Mouse (Mus musculus) liver, embryonic 13.5 days (tissue): ENCODE data around the gene Spint2. TPM values are rescaled to one million over a fixed set of nuclear protein-coding genes. Genes with fewer than 3 reads are reported as not detected.
A peak's percentile ranks its signal among the peaks of the same experiment; 100 is the strongest.

Source experiments
- ATAC-seq: fragments of 200-750 bp; cut with Nextera tagmentation; 2 replicates; pipeline ENCODE4 v1.8.0; 2017; ENCODE audit warnings: low read depth, mild to moderate bottlenecking, moderate number of reproducible peaks, moderate library complexity
- DNase-seq: peaks from one replicate; pipeline ENCODE4 v3.0.0; 2022
- H3K27ac ChIP-seq: fragments of 300-500 bp; sonication (generic); 2 replicates; pipeline ENCODE4 v1.5.1; 2015; ENCODE audit warnings: moderate library complexity, mild to moderate bottlenecking, inconsistent platforms
- H3K27me3 ChIP-seq: fragments of 300-500 bp; sonication (generic); 2 replicates; pipeline ENCODE4 v1.6.1; 2015; ENCODE audit warnings: mild to moderate bottlenecking, inconsistent platforms
- H3K36me3 ChIP-seq: fragments of 300-500 bp; sonication (generic); 2 replicates; pipeline ENCODE4 v1.6.1; 2015; ENCODE audit warnings: mild to moderate bottlenecking, inconsistent platforms
- H3K4me1 ChIP-seq: fragments of 300-500 bp; sonication (generic); replicated peaks from 2 replicates; pipeline ENCODE4 v1.6.1; 2015; ENCODE audit warnings: inconsistent platforms
- H3K4me2 ChIP-seq: fragments of 300-500 bp; sonication (generic); 2 replicates; pipeline ENCODE4 v1.6.1; 2015; ENCODE audit warnings: inconsistent platforms, mild to moderate bottlenecking, moderate library complexity
- H3K4me3 ChIP-seq: fragments of 300-500 bp; sonication (generic); replicated peaks from 2 replicates; pipeline ENCODE4 v1.5.1; 2015; ENCODE audit warnings: mild to moderate bottlenecking, inconsistent platforms
- H3K9ac ChIP-seq: fragments of 300-500 bp; sonication (generic); 2 replicates; pipeline ENCODE4 v1.6.1; 2015; ENCODE audit warnings: mild to moderate bottlenecking, inconsistent platforms
- H3K9me3 ChIP-seq: fragments of 300-500 bp; sonication (generic); replicated peaks from 2 replicates; pipeline ENCODE4 v1.6.1; 2016; ENCODE audit warnings: inconsistent platforms
- WGBS: fragments of 180-500 bp; shearing (Covaris S2); methylation state at CpG from one replicate; pipeline ENCODE4 v1.1.7; 2015; ENCODE audit not compliant: insufficient replicate concordance; 5-methylcytosine and 5-hydroxymethylcytosine counted together
- polyA plus RNA-seq: library from polyadenylated mRNA; unstranded; fragments of >200 nt; fragmentation: Nextera tagmentation; extraction: Ambion mirVana; gene quantifications from 2 replicates; pipeline ENCODE4 v1.2.1, GENCODE M21; 2015

Gene Spint2
- polyA plus RNA-seq, 1 experiment from 2014 or later = 24.9 TPM

DNA sequence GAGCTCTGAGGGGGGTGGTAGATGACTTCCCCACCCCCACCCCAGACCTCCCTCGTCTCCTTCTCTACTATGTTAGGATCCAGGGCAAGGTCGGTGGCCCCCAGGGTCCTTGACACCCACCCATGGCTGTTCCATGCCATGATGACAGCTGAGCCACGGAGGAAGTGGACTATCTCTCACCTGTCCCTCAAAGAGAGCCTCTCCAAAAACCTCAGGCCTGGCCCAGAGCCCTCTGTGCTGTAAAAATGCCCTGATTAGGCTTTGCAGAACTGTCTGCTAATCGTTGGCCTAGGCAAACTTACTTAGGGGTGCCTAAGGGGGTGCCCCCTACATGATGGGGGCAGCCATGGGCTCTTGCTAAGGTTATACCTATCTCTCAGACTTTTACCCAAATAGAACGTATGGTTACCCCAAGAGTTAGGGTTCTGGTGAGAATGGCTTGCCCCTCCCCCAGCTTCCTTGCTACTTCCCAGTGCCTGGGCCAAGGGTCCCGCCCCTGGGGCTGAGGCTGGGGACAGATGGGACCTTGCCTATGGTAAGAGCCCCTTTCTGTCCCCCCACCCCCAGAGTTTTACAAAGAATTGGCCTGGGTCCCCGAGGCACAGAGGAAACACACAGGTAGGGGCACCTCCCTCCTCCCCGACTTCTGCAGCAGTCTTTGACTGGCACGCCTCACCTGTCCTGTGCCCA, 32.0 kb upstream of the Spint2 start:
- Histone ChIP-seq H3K9me3 (no peaks in the 10 kb centered on the region), H3K36me3 (no peaks in the 10 kb centered on the region), H3K4me3 (no peak overlapping the region), H3K27ac (no peak overlapping the region), H3K27me3 (peaks cover 20% of the 10 kb centered on the region), H3K4me1 (peaks cover 62% of the 10 kb centered on the region), H3K9ac (no peak overlapping the region), H3K4me2 (no peak overlapping the region)
- ATAC-seq (no peak), DNase-seq (no peak)
- WGBS = 37% methylated on average over 9 of the region's 9 CpGs

GRCm38 (mm10) chr7:29313051-29313450, 31.3 kb upstream of the Spint2 start:
- H3K4me3 ChIP-seq = no peak overlapping the region
- no peak for DNase-seq
- H3K27me3 ChIP-seq = peaks cover 26% of the 10 kb centered on the region
- H3K27ac ChIP-seq = no peak overlapping the region
- 27% methylated on average over 9 of the region's 9 CpGs for WGBS
- no peak overlapping the region for H3K4me2 ChIP-seq
- H3K9ac ChIP-seq = no peak overlapping the region
- no peaks in the 10 kb centered on the region for H3K9me3 ChIP-seq
- ATAC-seq = no peak
- H3K36me3 ChIP-seq = no peaks in the 10 kb centered on the region
- peaks cover 62% of the 10 kb centered on the region for H3K4me1 ChIP-seq

GRCm38 (mm10) chr7:29309749-29310148, 28.0 kb upstream of the Spint2 start:
- Histone ChIP-seq H3K9ac (peak overlapping the region; percentile 68), H3K27me3 (peaks cover 54% of the 10 kb centered on the region), H3K9me3 (no peaks in the 10 kb centered on the region), H3K4me1 (peaks cover 65% of the 10 kb centered on the region), H3K27ac (no peak overlapping the region), H3K4me3 (peak overlapping the region; percentile 68), H3K4me2 (peak overlapping the region; percentile 92), H3K36me3 (no peaks in the 10 kb centered on the region)
- ATAC-seq (0 out of 2 replicates have a peak, but pooled peaks have one; percentile 0), DNase-seq (no peak)
- 2% methylated on average over 5 of the region's 5 CpGs for WGBS

- Histone ChIP-seq H3K4me2 (peak overlapping the region; percentile 92), H3K36me3 (no peaks in the 10 kb centered on the region), H3K27ac (no peak overlapping the region; the same call in 1 of the 2 replicates), H3K4me1 (peaks cover 70% of the 10 kb centered on the region), H3K27me3 (peaks cover 59% of the 10 kb centered on the region), H3K4me3 (peak overlapping the region; percentile 68), H3K9me3 (no peaks in the 10 kb centered on the region), H3K9ac (peak overlapping the region; percentile 68)
- ATAC-seq (0 out of 2 replicates have a peak, but pooled peaks have one; percentile 2), DNase-seq (no peak)
- under 1% methylated on average over 36 of the region's 36 CpGs for WGBS
Observed at GRCm38 (mm10) chr7:29309221-29309721, 27.6 kb upstream of the Spint2 start.

DNA sequence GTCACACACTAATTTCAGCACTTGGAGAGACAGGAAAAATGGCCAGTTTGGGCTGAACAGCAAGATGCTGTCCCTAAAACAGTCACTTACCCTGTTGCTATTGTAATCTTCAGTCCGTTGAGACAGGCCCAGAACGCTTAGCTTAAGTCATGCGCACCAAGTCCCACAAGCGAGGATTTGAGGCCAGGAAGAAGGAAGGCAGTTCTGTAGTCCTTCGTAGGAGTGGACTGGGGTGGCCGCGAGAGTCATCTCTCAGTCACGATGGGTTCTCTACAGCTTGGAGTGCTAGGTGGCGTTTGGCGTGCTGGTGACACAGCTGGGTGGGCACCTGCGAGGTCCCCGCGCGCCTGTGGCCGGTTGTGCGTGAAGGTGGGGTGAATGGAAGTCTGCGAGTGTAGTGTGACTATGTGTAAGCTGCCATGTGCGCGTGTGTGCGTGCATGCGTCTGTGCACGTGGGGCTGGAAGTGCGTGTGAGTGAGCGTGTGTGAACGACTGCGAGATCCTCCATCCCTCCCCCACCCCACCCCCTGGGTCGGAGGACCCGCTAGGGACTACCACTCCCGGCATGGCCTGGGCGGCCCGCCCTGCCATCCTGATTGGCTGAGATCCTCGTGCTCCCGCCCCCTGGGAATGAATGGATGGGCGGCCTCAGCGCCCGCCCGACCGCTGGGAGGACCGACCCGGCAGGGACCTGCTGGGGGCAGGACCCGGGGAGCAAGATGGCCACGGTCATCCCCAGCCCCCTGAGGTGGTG, 25.8 kb upstream of the Spint2 start:
- Histone ChIP-seq H3K4me3 (peak overlapping the region; percentile 68), H3K4me2 (peak overlapping the region; percentile 92), H3K36me3 (no peaks in the 10 kb centered on the region), H3K27me3 (peaks cover 76% of the 10 kb centered on the region), H3K4me1 (peaks cover 68% of the 10 kb centered on the region), H3K27ac (no peak overlapping the region), H3K9me3 (no peaks in the 10 kb centered on the region), H3K9ac (peak overlapping the region; percentile 68)
- DNase-seq = peak; percentile 80
- ATAC-seq = peak; percentile 83
- 1% methylated on average over 42 of the region's 42 CpGs for WGBS

DNA sequence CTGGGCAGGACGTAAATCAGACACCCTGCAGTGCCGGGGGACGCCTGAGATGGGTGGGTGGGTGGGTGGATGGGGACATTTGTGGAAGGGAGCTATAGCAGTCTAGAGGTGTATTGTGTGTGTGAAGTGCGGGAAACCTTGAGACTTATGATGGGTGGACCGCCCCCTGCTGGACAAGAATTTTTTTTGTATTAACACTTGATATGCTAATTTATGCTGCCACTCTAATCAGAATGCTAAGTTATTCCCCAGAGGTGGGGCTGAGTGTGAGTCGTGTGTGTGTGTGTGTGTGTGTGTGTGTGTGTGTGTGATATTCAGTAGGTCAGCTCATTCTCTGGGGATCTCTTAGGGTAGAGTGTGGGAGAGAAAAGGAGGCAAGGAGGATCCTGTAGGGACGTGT, 24.9 kb upstream of the Spint2 start:
- Histone ChIP-seq H3K36me3 (no peaks in the 10 kb centered on the region), H3K4me2 (peak overlapping the region; percentile 92; the same call in 1 of the 2 replicates)

GRCm38 (mm10) chr7:29306108-29306507, 24.4 kb upstream of the Spint2 start:
- ATAC-seq (no peak), DNase-seq (no peak)
- Histone ChIP-seq H3K9ac (no peak overlapping the region), H3K36me3 (no peaks in the 10 kb centered on the region), H3K9me3 (no peaks in the 10 kb centered on the region), H3K27ac (no peak overlapping the region), H3K27me3 (peaks cover 85% of the 10 kb centered on the region), H3K4me3 (no peak overlapping the region), H3K4me1 (peaks cover 66% of the 10 kb centered on the region), H3K4me2 (no peak overlapping the region)
- 55% methylated on average over 7 of the region's 7 CpGs for WGBS

More for the DNA sequence above, 24.9 kb upstream of the Spint2 start:
- H3K4me1 ChIP-seq = peaks cover 65% of the 10 kb centered on the region
- no peak overlapping the region for H3K4me3 ChIP-seq
- ATAC-seq (no peak), DNase-seq (no peak)
- 25% methylated on average over 7 of the region's 7 CpGs for WGBS
- no peak overlapping the region for H3K9ac ChIP-seq
- peaks cover 84% of the 10 kb centered on the region for H3K27me3 ChIP-seq
- no peak overlapping the region for H3K27ac ChIP-seq
- H3K9me3 ChIP-seq = no peaks in the 10 kb centered on the region

- peaks cover 81% of the 10 kb centered on the region for H3K27me3 ChIP-seq
- H3K4me2 ChIP-seq = peak overlapping the region; percentile 80
- no peak overlapping the region for H3K9ac ChIP-seq
- no peaks in the 10 kb centered on the region for H3K9me3 ChIP-seq
- peaks cover 60% of the 10 kb centered on the region for H3K4me1 ChIP-seq
- no peak overlapping the region for H3K27ac ChIP-seq
- WGBS = 34% methylated on average over 9 of the region's 9 CpGs
- H3K4me3 ChIP-seq = peak overlapping the region; percentile 56
- H3K36me3 ChIP-seq = no peaks in the 10 kb centered on the region
- DNase-seq (no peak), ATAC-seq (no peak)
Observed at GRCm38 (mm10) chr7:29305263-29305988, 23.7 kb upstream of the Spint2 start.

- Histone ChIP-seq H3K9me3 (no peaks in the 10 kb centered on the region), H3K4me1 (peaks cover 52% of the 10 kb centered on the region), H3K27ac (no peak overlapping the region), H3K9ac (peak overlapping the region; percentile 54; the same call in 1 of the 2 replicates), H3K4me3 (peak overlapping the region; percentile 56), H3K27me3 (peaks cover 74% of the 10 kb centered on the region), H3K36me3 (no peaks in the 10 kb centered on the region), H3K4me2 (peak overlapping the region; percentile 80)
- no peak for DNase-seq
- WGBS = 1% methylated on average over 48 of the region's 48 CpGs
- no peak for ATAC-seq
Observed at GRCm38 (mm10) chr7:29304463-29305262, 23.0 kb upstream of the Spint2 start.

DNA sequence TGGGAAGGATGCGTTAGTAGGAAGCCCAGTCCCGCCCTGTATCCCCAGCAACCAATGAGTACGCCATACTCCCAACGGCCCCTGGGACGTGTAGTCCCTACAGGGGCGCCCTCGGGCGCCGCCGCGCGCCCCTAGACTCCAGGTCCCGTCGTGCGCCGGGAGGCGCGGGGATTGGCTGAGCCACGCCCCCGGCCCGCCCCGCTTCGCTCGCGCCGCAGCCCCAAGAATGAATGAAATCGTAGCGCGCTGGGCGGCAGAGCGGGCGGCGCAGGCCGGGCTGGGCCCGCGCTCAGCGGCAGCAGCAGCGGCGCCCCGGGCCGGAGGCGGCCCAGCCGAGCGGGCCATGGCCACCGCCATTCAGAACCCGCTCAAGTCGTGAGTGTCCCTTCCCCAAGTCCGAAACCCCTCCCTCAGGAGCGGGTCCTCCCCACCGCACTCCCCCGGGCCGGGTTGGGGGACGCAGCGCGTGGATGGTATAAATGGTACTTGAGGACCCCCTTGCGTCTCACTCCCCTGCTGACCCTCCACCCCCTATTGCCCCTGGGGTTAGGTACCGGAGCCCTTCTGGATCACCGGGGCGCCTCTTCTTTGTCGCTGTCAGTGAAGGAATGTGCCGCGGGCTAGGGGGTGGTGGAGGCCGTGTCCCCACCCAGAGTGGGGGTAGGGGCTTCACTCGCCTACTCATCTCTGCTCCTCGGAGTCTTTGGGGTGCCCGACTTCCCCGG, 22.2 kb upstream of the Spint2 start, which contains the start of gene Dpf1:
Dpf1 (plus strand) TSS at position 214 of the 725 bp plus-strand sequence.
- no peak within 1 kb of the TSS for H3K27ac ChIP-seq
- H3K4me3 ChIP-seq = peak within 1 kb of the TSS; percentile 56
- ATAC-seq = peak; percentile 70
- H3K4me2 ChIP-seq = peak within 1 kb of the TSS; percentile 80
- H3K27me3 ChIP-seq = peaks cover 70% of the 10 kb centered on the region
- H3K36me3 ChIP-seq = no peaks in the 10 kb centered on the region
- peaks cover 44% of the 10 kb centered on the region for H3K4me1 ChIP-seq
- DNase-seq = peak; percentile 47
- 1% methylated on average over 67 of the region's 67 CpGs for WGBS
- H3K9ac ChIP-seq = peak within 1 kb of the TSS; percentile 54
- H3K9me3 ChIP-seq = no peaks in the 10 kb centered on the region
